Mouse (Mus musculus) spleen, postnatal 4 days (tissue): ENCODE results near the gene Trmu.
"Not testable (repeated sequence)": the region's sequence is repeated elsewhere in the genome, so short reads cannot be mapped to it uniquely, and the experiment has no call there.

Source experiments
- DNase-seq, 2 experiments: peaks; one replicate each; pipeline ENCODE4 v3.0.0; 2022; ENCODE audit warnings: low spot score in 2 of 2

The Trmu gene

DNA sequence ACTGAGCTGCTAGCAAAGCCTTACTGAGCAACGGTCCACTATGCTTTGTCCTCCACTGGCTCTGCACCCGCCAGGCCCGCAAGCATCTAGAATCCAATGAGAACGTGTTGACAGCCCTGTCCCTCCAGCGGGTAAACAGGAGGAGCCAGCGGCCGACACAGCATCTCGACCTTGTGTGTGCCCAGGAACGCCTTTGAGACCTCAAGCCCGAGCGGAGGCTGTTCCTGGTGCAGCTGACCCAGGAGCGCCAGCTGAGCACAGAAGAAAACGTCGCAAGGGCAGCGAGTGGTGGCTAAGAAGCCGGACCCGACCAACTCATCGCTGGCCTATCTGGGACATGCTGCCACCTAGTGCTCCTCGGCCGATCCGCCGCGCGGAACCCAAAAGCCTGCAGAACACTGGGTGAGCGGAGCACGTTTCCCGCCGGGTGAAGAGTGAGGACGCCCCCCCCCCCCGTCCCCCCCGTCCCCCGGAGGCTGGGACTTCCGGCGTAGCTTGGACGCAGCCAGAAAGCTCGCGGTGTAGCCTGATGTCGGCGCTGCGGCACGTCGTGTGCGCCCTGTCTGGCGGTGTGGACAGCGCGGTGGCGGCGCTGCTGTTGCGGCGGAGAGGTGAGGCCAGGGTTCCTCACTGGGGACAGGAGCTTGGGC, at the start of gene Trmu:
TSS of gene Trmu (plus strand) at position 465 of the 650 bp plus-strand sequence.
- peak; percentile 86 to 93 for DNase-seq

DNA sequence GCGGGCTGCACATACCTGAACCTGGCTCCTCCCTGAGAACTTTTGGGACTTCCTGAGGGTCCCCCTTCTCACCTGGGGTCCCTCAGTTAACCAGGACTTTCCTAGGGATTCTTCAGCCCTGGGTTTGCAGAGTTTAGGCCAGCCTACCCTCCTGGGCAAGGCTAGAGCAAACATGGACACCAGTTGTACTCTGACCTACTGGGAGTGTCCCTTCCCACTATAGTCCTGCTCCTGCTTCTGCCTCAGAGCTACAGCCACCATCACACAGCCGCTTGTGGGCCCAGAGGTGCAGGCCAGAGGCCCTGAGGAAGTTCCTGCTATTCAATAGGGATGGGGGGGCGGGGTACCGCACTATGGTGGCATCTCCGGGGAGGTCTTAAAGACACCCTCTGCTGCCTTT, 49.6 kb upstream of the Trmu start:
- no peak for DNase-seq

DNA sequence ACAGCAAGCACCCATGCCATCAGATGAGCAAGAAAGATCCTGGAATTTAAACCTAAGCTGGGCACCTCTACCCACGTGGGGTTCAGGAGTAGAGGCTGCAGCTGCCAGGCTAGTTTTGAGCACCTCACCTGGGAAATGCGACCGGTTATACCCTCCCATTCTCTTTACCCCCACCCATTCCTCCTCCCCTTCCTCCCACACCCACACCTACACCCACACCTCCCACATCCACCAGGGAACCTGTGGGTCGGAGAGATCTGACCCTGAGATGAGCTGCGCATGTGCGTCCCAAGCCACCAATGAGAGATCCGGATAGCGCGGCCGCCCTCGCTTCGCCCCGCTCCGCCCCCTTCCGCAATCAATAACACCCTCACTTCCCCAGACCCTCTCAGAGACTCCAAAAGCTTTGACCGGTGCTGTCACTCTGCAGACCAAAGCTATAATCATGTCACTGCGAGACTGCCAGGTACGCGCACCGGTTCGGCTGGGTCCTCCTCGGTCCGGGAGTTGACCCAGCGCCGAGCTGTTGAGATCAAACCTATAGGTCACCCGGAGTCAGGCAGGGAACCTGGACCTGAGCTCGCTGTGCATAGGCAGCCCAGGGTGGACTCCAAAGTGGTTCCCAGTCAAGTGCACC, 47.0 kb upstream of the Trmu start, which contains the start of gene Ttc38:
TSS of gene Ttc38 (plus strand) at position 353 of the 637 bp plus-strand sequence.
- peak; percentile 81 to 90 for DNase-seq

DNA sequence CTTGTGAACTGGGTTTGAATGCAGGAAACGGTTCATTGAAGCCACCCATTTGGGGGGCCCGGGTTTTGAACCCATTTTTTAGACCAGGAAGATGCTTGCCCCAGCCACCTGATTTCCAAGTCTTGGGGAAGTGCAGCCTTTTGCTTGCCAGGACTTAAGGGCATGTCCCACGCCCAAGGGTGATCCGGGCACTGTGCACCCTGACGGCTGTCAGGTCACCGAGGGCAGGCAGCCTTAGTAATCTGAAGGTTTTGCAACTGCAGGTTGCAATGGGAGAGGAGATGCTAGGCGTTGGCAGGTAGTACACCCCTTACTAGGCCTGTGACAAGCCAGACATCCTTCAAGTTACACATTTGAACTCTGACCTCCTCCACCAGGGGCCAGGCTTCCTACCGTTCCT, 46.5 kb upstream of the Trmu start:
- DNase-seq = no peak

DNA sequence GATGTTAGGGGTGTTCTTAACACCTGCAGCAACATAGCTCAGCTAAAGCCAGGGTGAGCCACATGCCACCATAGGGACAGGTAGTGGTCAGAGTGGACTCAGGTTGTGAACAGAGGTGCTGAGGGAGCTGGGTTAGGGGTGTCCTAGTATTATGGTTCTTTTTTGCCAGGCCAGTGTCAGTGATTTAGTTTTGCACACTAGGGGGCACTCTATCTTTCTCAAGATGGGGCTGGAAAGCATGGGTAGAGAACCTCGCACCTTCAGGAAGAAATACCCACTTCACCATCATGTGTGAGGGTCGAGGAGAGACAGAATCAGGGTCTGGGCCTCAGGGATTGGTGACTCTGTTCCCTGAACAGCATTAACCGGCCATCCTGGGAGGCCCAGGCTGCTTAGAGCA, 43.8 kb upstream of the Trmu start:
- no peak for DNase-seq

DNA sequence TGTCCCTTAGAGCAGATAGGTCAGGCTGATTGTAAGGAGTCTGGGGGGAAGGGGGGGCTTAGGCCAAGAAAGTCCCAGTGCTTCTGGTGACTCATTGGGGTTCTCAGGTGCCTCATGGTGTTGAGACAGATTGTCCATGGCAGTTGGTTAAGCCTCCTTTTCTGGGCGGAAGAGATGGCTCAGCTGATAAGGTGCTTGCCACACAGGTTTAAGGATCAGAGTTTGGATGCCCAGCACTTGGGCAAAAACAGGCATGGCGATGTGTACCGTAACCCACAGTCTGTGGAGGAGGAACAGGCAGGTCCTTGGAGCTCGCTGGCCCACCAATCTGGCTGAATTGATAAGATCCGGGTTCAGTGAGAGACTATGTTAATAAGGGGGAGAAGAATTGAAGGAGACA, 42.2 kb upstream of the Trmu start:
- DNase-seq = no peak

DNA sequence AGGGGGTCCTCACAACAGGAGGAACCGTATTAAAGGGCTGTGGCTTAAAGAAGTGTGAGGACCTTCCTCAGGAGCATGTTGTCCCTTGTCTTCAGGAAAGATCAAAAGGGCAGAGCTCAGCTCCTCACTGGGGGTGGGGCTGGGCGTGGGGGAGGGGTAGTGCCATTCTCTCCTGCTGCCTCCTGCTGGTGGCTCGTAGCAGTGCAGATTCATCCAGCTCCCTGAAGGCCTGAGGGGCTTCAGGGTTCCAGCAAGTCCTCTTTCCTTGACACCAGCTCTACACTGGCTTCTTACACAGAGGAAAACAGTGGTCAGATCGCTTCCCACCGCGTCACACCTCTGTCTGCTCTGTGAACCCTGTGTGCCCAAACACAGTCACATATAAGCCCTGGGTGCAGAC, 38.1 kb upstream of the Trmu start:
- DNase-seq = peak; percentile 33 to 76

DNA sequence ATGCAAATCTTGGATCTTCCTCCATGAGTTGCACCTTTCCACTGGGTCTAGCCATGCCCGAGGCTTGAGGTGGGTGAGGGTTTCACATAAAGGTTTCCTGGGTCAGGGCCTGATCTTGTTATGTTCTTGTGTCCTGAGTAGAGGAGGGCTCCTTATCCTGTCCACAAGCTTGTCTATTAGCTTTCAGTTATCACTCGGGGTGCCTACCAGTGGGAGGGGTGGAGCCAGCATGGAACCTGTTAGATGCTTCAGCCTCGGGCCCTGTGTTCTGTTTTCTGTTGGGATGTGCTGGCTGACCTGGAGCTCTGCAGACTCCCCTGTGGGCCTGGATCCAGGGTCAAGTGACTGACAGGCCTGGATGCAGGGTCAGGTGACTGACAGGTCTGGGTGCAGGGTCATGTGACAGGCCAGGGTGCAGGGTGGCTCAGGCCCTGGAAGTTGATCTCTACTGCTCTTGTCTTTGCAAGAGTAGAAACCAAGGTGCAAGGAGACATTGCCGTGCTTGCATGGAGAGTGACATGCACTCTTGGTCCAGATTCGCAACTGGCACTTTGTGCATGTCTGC, 37.2 kb upstream of the Trmu start:
- DNase-seq = no peak

DNA sequence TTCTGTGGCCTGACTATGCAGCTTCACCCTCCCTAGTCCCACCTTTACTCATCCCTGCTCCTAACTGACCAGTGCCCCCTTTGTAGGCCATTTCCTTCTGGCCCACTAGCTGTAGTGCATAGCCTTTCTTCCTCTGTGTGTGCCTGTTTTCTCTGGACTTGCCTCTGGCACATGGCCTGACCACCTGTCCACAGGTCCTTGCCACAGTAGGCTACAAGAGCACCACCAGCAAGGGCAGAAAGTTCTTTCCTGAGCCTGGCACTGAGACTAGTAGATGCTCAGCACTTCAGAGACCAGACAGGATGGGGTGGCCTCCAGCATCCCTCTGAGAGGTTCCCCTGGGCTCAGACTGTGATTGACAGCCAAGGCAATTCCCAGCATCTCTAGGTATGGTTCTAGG, 34.0 kb upstream of the Trmu start:
- no peak for DNase-seq

DNA sequence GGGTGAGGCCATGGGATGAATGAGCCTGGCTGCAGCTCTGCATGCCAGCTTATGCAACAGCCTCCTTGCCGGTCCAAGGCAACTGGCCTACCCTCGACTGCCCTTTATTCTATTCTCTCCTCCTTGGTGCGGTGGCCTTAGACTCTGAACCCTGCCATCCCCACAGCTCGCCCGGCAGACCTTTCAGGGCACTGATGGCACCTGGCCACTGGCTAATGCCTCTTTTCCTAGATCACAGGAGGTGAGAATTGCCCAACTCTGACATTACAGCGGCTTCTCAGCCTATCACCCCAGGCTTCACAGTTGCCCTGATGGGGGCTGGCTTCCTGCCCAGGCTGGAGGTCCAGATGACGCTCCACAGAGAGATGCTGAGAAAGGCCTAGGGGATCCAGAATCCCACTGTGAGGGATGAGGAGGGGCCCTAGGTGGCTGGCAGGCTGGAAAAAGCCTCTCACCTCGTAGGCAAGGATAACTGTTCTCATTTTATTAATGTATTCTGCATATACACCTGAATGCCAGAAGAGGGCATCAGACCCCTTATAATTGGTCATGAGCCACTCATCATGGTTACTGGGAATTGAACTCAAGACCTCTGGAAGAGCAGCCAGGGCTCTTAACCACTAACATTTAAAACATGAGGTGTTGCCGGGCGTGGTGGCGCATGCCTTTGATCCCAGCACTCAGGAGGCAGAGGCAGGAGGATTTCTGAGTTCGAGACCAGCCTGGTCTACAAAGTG, 27.3 kb upstream of the Trmu start:
- no peak for DNase-seq

DNA sequence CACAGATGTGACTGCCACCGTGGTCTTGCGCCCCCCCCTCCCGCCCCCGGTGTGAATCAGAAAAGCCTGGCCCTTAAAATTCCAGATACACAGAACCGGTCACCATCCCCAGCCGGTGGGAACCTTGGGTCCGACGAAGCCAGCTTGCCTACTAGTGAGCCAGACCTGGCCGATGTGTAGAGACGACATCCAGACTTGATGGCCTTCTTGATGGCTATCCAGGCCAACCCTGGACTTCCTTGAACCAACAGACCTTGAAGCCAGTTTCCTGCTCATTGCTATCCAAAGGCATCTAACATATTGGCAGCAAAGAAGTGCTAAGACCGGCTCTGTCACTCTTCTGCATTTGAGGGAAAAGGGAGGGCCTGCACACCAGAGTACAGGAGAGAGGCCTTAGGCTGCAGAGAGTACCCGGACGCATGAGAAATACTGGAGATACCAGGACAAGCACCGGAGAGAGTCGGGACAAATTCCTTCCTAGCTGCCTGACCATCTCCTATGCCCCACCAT, 20.1 kb upstream of the Trmu start:
- DNase-seq = no peak

DNA sequence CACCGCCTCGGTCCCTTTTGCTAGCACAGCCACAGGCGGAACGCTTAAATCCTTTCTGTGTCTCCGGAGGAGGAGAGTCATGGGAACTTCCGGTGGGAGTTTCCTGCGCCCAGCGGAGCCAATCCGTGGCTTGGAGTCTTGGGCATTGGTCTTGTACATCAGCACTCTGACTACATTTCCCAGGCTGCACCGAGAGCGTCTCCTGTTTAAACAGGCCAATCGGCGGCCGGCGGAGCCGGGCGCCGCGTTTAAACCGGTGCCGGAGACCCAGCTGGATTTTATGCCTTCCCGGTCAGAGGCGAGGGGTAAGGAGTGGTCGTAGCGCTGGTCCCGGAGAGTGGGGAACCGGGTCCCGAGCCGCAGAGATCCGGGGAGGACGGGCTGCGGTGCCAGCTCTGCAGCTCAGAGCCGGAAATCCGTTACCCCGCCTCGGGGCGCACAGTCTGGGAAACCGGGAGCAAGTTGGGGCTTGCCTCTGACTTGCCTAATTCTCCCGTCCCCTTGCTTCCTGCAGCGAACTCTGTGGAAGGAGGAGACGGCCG, 19.6 kb upstream of the Trmu start, which contains the start of gene Gtse1:
TSS of gene Gtse1 (plus strand) at position 256 of the 542 bp plus-strand sequence.
- DNase-seq = peak; percentile 93 to 95

DNA sequence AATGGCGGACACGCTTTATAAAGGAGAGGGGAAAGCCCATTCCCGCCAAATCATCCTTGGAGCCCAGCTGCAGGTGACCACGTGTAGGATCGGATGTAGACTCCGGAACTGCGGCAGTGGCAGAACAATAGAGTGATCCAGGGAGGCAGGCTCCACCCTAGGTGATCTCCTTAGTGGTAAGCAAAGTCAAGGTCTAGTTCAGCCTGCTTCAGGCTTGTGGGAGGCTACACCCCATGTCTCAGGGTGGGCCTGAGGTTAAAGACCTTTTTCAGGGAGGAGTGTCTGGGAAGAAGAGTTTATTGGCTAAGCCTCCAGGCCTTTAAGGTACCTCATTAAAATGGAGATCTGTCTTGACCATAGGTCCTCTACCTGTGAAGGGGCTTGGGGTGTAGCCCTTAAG, 13.2 kb upstream of the Trmu start:
- not testable (repeated sequence) for DNase-seq

DNA sequence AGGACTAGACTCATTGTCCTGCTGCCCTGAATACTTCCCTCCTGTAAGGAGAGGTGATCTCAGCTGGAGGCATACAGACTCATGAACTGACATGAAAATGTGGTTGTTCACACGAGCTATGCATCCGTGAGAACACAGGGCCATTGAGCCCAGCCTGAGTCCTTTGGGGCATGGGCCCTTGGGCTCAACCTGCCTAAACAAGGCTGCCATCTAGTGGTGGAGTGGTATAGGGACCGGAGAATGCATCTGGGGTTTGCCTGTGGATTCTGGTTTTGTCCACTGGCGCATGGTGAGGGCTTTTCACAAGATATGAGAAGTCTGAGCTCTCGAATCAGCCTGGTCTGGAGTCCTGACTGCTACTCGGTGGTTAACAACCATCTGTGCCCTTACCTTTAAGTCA, 11.4 kb upstream of the Trmu start:
- DNase-seq = peak; percentile 68 to 84

DNA sequence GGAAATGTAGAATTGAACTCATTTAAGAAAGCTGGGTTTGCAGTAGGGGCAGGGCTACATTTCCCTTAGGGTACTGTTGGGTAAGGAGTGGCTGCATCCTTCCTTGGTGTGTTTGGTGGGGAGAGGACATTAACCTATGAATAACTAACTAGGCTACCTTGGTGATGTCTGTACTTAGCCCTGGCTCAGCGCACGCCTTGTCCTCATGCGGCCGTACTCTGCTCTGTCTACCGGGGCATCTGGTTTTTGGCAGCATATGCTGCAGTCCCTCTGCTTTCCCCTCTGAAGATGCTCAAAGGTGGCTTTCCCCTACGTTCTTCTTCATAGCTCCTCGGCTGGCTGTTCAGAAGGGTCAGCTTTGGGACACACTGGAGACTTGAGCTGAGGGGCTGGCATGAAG, 1.8 kb upstream of the Trmu start:
- DNase-seq = no peak

DNA sequence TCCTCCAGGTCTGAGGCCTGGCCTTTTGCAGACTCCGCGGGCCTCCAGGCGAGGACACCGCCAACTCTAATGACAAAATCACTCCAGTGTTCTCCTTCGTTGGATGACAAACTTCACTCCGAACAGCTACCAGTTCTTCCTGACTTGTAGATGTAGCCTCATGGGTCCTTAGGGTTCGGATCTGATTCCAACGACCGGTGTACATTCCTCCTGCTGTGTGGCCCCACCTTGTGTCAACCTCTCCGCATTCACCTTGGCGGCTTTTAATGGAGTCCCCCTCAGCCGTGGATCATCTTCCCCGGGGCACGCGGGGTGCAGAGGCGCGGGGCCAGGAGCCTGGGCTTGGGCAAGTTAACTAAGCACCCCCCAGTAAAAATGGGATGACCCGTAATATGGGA, 385 bp downstream of the Trmu start:
- DNase-seq = no peak

DNA sequence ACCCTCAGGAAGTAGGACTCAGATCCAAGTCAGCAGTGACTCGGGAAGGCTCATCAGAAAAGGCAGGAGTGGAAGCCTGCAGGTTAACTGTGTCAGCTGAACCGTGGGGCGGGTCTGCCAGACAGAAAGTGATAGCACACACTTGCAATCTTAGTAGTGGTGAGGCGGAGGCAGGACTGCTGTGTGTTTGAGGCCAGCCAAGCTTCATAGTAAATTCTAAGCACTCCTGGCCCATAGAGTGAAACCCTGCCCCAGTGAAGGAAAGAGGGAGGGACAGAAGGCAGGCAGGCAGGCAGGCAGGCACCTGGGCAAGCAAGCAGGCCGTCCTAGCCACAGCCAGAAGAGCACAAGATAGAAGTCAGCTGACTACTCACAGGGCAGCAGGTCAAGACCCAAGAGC, 6.5 kb downstream of the Trmu start:
- DNase-seq = no peak

DNA sequence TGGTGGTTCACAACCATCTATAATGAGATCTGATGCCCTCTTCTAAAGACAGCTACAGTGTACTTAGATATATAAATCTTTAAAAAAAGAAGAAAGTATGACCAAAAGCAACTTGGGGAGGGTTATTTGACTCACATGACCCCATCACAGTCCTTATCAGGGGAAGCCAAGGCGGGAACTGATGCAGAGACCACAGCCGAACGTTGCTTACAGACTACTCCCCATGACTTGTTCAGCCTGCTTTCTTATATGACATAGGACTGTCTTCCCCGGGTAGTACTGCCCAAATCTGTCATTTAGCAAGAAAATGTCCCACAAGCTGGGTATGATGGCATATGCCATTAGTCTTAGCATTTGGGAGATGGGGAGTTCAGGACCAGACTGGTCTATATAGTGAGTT, 10.1 kb downstream of the Trmu start:
- DNase-seq = no peak

DNA sequence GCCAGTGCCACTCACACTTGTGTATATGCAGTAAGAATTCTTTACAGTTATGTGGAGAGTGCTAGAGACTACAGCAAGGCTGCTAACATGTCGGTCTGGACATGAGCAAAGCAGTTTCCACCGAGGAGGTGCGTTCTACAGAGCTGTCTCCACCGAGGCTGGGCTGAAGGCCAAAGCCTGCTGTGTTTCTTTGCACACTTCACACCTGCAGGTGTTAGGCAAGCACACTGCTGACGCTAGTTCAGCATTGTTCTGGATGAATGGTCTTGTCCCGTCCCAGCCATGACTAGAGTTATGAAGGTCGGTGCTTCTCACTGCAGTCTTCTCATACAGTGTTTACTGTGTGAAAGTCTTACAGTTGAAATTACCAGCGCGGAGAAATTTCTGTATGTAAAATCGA, 12.9 kb downstream of the Trmu start:
- no peak for DNase-seq

DNA sequence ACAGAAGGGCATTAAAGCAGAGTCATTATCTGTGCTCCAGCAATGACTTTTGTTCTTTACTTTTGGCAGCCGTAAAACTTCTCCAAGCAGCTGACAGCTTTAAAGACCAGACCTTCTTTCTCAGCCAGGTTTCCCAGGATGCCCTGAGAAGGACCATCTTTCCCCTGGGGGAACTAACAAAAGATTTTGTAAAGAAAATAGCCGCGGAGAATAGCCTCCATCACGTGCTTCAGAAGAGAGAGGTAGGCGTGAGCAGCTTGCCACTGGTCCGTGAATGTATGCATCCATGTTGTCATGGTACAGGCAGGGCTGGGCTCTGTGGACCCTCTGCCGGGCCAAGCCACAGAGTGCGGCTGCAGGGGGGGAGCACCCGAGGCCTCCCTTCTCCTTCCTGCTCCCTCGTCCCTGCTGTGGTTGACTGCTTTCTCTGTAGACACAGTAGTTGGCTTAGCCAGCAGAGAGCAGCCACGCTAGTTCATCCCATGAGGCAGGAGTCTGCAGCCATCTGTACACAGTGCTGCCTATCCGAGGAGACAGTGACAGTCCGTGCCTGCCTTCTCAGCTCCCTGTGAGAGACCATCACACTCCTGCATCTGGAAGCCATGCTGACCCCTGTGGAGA, 13.5 kb downstream of the Trmu start:
- no peak for DNase-seq

DNA sequence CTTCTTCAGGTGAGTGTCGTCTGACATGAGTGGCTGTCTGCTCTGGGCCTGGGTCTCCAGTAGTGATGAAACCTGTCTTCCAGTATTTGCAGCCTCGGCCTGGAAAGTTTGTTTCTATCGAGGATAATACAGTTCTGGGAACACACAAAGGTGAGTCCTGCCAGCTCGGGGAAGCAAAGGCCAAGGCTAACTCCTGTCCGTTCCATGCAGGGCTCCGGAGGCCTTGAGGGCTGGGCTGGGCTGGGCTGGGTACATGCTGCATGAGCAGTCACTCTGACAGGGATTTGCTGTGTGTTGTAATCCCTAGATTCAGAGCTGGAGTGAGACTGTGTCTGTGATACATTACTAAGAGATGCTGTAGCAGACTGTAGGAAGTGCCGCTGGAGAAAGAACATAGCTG, 14.8 kb downstream of the Trmu start:
- no peak for DNase-seq

DNA sequence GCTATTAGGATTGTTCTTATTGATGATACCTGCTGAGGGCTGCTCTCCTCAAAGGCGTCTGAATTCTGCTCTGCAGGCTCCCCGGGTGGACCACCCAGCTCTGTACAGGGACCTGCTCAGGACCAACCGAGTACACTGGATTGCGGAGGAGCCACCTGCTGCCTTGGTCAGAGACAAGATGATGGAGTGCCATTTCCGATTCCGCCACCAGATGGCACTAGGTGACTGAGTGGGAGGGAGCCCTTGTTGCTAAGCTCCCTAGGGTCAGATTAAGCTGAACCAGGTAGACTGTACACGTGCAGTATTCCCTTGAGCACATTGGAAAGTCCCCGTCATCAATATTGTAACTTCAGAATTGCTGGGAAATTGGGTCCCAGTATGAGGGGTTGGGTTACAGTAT, 17.2 kb downstream of the Trmu start:
- peak; percentile 77 to 93 for DNase-seq
